Mouse (Mus musculus) left cerebral cortex, postnatal 36 days (tissue): ENCODE measurements around the gene Slc38a3. TPM values are rescaled to one million over a fixed set of nuclear protein-coding genes. Genes with fewer than 3 reads are reported as not detected.

Experiments
- DNase-seq, 2 experiments: peaks; one replicate each; pipeline ENCODE4 v3.0.0; 2021 to 2022; ENCODE audit warnings: low spot score in 2 of 2, mixed read lengths in 1 of 2
- intact Hi-C: fragments of 180-260 bp; cut with DNase I; formaldehyde crosslinking; loops from one replicate; pipeline ENCODE4 v1.15.1; 2025
- total RNA-seq, 2 experiments: library from RNA; stranded (reverse); gene quantifications; 2 replicates each; pipeline ENCODE4 v1.2.3; 2021

Slc38a3 gene
- total RNA-seq, 2 experiments from 2014 or later = 66.3 to 66.8 TPM

DNA sequence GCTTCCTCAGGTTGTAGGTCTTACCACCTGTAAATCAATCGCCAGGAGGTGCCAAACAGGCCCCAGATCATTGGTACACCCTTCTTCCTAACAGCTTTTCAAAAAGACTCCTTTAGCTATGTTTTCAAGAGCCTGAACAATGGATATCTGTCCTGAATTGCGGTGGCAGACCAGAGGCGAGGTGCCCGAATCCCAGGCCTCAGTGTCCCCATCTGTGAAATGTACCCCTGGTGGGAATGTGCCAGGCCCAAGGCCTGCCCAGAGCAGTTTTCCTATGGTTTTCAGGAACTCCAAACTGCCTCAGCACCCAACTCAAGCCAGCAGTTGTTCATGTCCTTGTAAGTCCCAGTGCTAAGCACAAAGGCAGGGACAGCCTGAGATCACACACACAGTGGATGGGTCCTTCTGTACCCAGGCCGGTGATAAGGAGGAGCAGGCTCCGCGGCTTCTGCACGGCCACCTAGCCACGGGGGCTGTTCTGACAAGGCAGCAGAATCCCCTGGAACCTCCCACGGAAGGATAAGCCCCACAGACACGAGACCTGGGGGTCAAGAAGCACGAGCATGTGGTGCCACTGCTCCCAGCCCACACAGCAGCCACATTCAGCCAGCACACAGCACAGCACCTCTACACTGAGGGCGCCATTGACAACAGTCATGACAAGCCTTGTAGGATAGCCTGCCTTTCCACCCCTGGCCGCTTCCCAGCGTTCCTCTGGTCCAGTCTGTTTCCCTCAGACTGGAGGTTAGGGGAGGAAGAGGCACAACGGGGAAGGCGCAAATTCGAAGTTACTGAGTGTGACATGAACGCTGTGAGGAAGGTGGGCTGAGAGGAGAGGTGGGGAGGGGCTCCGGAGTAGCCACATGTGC lies 41.7 kb downstream of the Slc38a3 start:
- no peak for DNase-seq
- intact Hi-C loops = no loop called here

GRCm38 (mm10) chr9:107626844-107627277 lies 42.5 kb downstream of the Slc38a3 start:
- intact Hi-C loops = loop anchor here (1.0 kb wide), 1 partner anchor 17 kb away; no protein-coding TSS in a partner anchor
- DNase-seq = peak; percentile 64 to 73

DNA sequence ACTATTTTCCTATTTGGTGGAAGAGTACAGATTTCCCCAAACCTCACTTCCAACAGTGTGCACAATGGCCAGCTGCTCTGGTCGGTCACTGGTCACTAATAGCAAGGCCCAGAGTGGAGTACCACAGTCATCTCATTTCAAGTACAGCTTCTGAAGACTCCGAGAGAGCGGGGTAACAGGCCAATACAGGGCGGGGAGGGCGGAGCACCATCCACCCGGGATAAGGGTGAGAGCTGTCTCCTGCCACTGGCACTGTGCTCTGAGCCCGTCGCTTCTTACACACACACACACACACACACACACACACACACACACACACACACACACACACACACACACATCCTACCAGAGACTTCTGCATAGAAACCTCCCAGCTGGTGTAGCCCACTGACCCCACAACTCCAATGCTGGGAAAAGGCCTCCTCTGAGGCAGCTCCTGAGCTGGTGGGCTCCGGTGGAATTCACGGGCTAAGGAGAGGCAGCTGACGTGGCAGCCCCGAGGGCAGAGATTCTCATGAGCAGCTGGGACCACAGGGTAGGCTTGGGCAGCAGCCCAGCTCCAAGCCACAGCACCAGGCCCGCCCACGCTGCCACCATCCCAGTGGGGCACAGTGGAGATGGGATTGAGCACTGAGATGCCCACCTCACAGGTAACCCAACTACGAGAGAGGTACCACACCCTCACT lies 43.0 kb downstream of the Slc38a3 start:
- intact Hi-C loops = loop anchor here (1.0 kb wide), 1 partner anchor 18 kb away; no protein-coding TSS in a partner anchor

GRCm38 (mm10) chr9:107625351-107626128 lies 43.8 kb downstream of the Slc38a3 start:
- intact Hi-C loops = loop anchor here (1.0 kb wide), 1 partner anchor 19 kb away; no protein-coding TSS in a partner anchor
- no peak for DNase-seq

More for the DNA sequence above, 43.0 kb downstream of the Slc38a3 start:
- DNase-seq = peak in 1 of 2 experiments; percentile 45

DNA sequence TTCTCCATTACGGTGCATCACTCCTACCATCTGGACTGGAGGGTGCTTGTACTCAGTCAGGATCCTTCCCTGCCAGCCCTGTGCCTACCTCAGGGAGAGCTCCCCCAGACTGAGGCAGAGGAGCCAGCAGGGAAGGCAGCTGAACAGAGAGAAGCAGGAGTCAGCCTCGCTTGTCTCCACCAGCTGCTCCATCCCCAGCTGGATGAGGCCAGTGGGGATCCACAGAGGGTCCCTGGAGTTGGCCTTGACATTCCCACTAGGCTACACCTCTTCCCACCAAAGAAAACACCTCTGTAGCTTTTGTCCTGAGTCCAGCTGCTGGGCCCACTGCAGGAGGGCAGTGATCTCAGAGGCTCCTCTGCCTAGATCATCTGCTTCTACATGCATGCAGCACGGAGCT lies 44.4 kb downstream of the Slc38a3 start:
- intact Hi-C loops = no loop called here
- no peak for DNase-seq

GRCm38 (mm10) chr9:107624539-107624938 lies 44.8 kb downstream of the Slc38a3 start:
- intact Hi-C loops = no loop called here
- no peak for DNase-seq

- intact Hi-C loops = no loop called here
- no peak for DNase-seq
Observed at GRCm38 (mm10) chr9:107620954-107621353, 48.4 kb downstream of the Slc38a3 start.

DNA sequence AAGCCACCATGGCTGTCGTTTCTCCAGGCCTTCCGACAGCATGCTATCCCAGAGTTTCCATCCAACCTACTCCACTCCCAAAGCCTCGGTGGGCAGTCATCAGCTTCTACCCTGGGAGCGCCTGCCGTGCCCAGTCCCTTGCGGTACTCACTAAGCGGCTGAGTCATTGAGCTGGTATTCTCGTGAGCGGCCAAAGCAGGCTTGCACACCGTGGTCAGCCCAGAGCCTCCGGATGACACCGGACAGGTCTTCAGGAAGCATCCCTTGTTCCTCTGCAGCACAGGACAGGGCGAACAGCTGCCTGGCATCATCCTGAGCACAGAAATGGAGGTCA lies 49.8 kb downstream of the Slc38a3 start:
- DNase-seq = no peak
- intact Hi-C loops = no loop called here

- DNase-seq = no peak
- intact Hi-C loops = no loop called here
Observed at GRCm38 (mm10) chr9:107618778-107619545, 50.4 kb downstream of the Slc38a3 start.

DNA sequence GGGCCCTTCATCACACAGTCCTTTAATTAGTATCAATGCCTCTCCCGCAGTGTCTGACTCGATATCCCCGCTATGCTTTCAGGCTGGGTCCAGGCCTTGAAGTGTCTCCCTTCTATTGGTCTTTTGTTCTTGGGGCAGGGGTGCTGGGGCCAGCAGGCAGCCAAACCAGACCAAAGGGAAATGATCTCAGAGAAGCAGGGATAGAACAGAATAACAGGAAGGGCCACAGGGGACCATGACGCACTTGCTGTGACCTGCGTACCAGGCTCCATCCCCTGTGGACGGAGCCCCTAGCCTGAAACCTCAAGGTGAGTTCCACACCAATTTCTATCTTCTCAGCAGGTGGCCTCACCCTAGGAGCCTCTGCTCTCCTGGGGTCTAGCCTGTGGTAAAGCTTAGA lies 51.2 kb downstream of the Slc38a3 start:
- intact Hi-C loops = no loop called here
- no peak for DNase-seq

DNA sequence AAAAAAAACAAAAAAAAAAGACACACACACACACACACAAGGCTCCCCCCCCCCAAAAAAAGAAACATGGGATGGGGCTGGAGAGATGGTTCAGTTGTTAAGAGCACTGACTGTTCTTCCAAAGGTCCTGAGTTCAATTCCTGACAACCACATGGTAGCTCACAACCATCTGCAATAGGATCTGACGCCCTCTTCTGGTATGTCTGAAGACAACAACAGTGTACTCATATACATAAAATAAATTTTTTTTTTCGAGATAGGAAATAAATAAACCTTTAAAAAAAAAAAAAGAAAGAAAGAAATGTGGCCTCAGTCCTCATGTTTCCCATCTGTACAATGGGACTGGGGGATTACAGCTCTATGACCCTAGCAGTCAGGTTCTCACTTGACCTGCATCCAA lies 51.9 kb downstream of the Slc38a3 start:
- DNase-seq = no peak
- intact Hi-C loops = no loop called here

DNA sequence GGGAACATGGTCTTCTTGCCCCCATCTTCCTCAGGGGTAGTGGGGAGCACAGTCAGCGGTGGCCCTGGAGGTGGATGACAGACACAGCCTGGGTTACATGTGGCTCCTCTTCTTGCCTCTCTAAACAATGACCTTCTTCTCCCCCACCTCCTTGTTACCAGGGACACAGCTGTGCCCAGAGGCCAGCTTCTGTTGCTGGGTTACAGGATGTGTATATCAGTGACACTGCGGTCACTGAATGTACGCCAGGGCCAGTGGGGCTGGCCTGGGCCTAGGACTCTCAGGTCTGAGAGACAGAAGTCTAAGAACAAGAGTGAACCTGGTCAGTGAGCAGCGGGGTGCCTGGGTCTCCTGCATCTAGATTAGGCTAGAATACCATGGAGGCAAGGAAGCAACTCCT lies 54.3 kb downstream of the Slc38a3 start:
- intact Hi-C loops = no loop called here
- DNase-seq = no peak

DNA sequence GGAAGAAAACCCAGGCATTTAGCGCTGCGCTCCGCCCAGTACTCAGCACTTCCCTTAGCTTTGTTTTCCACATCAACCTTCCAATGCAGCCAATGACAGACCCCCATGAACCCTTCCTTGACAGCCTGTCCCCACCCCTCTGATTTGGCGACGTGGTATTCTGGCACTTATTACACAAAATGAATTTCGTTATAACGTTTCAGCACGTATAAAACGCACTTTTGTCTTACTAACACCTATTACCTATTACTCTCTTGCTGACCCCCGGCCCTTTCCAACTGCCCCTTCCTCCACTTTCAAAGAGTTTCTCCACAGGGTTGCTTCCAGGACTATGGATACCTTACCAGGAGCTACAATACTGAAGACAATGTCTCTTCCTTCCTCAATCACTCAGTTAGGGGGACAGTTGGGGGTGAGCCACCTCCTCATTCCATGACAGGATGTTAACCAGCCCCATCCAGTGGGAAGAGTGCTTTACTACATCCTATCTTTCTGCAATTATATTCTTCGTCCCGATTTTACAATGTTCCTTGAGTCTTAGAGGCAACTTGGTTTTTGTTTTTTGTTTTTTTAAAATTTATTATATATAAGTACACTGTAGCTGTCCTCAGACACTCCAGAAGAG lies 56.3 kb downstream of the Slc38a3 start:
- intact Hi-C loops = loop anchor here (2.0 kb wide), 1 partner anchor 20 kb away; no protein-coding TSS in a partner anchor
- no peak for DNase-seq

DNA sequence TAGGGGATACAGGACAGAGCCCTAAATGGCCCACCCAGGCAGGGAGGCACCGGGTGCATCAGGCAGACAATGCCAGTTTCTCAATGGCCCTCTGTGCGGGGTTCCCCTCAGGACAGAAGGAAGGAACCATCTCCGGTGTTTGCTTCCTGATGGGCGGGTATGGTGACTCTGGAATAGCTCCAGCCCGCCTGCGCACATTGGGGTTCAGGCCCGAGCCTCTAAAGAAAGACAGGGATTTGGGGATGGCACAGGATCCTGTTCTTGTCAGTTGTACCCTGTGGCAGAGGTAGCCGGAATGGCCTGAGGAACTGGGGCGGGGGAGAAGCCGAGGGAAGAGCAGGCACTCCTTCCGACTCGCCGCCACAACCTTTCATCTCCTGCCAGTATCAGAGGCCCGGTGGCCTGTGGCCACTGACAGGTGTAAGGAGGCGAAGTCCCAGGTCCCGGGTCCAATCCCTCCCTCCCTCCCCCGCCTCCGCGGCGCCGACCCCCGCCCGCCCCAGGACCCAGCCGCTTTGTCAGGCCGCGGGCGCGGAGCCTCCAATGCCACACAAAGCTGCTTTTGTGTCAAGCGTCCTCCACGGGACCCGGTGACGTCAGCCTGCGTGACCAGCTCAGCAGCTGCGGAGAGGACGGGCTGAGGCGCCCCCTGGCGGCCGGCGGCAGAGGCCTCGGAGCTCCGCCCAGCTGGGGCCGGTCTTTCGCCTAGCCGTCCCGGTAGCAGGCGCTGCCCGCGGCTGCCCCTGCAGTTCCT lies 57.0 kb downstream of the Slc38a3 start:
- intact Hi-C loops = loop anchor here (2.0 kb wide), 1 partner anchor 20 kb away; no protein-coding TSS in a partner anchor

DNA sequence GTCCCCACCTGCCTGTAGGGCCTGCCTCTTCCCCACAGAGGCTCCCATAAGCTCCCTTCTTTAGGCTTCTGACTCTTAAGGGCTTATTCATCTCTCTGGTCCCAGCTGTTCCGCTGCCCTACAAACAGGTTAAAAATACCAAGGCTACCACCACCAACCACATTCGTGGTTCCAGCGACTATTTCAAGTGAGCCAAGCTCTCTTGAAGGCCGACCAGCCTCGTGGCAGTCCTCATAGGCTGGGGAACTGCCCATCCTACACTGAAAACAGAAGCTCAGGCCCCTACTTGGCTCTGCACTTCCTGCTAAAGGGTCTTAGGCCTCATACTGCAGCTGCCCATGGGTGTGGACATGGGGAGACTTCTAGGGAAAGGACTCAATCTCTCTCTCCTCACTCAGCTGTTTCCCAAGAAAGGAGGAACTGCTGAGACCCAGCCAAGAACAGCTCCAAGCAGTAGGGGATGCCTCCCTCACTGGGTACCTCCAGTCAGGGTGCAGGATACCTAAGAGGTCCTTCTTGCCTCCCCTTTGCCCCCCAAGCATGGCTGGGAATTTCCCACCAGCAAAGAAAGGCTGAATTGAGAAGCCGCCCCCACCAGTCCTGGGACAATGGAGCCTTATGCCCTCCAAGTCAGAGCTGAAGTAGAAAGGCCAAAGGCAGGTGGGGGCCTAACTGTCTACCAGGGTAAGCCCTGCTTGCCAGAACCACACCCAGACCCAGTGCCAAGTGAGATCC lies 57.7 kb downstream of the Slc38a3 start:
- intact Hi-C loops = loop anchor here (2.0 kb wide), 1 partner anchor 21 kb away; no protein-coding TSS in a partner anchor
- DNase-seq = peak; percentile 35 to 43

More for the DNA sequence above, 57.0 kb downstream of the Slc38a3 start:
- DNase-seq = peak; percentile 98 to 100

DNA sequence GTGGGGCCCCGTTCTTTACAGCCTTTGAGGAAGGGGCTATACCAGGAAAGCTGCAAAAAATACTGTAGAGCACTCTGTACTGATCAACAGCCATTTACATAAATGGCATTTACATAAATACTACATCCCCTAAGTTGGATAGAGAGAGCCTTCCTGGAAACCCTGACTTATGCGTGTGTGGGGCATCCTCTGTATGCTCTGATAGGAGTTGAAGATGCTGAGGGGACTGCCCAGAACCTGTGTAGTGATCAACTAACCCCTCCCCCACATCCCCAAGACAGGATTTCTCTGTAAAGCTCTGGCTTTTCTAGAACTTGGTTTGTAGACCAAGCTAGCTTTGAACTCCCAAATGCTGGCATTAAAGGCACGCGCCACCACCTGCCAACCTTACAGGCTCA lies 59.9 kb downstream of the Slc38a3 start:
- DNase-seq = no peak
- intact Hi-C loops = no loop called here

- intact Hi-C loops = no loop called here
Observed at GRCm38 (mm10) chr9:107608741-107609432, 60.4 kb downstream of the Slc38a3 start, which contains the start of gene Sema3b. Gene Sema3b, minus strand, starts transcription at chr9:107609229.

More at GRCm38 (mm10) chr9:107608741-107609432, 60.4 kb downstream of the Slc38a3 start, which contains the start of gene Sema3b:
- no peak for DNase-seq
